Mouse (Mus musculus) E14TG2a.4 (cell line): ENCODE data around the gene Rnd1.

Source experiments
- H3K27me3 ChIP-seq: 2 replicates; pipeline ENCODE4 v1.6.1; 2014; ENCODE audit warnings: low read length, control low read depth; ENCODE audit not compliant: insufficient read depth
- H3K36me3 ChIP-seq: 2 replicates; pipeline ENCODE4 v1.6.1; 2014; ENCODE audit warnings: low read length, control low read depth; ENCODE audit not compliant: insufficient read depth
- H3K4me1 ChIP-seq: replicated peaks from 2 replicates; pipeline ENCODE4 v1.6.1; 2014; ENCODE audit warnings: low read depth, low read length, control low read depth
- H3K4me3 ChIP-seq: replicated peaks from 2 replicates; pipeline ENCODE4 v1.5.1; 2014; ENCODE audit warnings: mild to moderate bottlenecking, low read length
- H3K9me3 ChIP-seq: 2 replicates; pipeline ENCODE4 v1.6.1; 2014; ENCODE audit warnings: low read length, control low read depth
- CTCF ChIP-seq: conservative IDR thresholded peaks from 2 replicates; pipeline ENCODE4 v1.5.1; 2014; ENCODE audit warnings: low read length
- NANOG ChIP-seq: IDR thresholded peaks from 2 replicates; pipeline ENCODE4 v1.6.1; 2014; ENCODE audit warnings: borderline replicate concordance, low read length, mixed read lengths
- POU5F1 ChIP-seq: IDR thresholded peaks from 2 replicates; pipeline ENCODE4 v1.6.1; 2014; ENCODE audit warnings: low read length, borderline replicate concordance

Gene Rnd1

DNA sequence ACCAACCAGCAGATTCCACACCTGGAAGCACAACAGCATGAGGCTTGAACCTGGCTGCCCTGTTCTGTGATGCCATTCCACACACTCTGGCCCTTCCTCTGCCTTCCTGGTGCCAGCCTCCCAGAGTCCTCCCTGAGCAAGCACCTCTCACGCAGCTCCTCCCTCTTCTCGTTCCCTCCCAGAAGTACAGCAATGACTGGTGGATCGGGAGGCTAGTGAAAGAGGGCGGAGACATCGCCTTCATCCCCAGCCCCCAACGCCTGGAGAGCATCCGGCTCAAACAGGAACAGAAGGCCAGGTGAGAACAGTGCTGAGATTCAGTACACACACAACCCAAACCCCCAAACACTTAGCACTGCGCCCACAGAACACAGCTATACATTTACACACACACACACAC, 37.1 kb downstream of the Rnd1 start:
- TF ChIP-seq NANOG: no peak
- no peak for TF ChIP-seq POU5F1
- no peak for TF ChIP-seq CTCF
- peaks cover 45% of the 10 kb centered on the region for H3K36me3 ChIP-seq
- peak overlapping the region; percentile 1; the same call in 1 of the 2 replicates for H3K4me3 ChIP-seq
- H3K9me3 ChIP-seq: no peaks in the 10 kb centered on the region
- H3K27me3 ChIP-seq: peaks cover 16% of the 10 kb centered on the region
- peaks cover 95% of the 10 kb centered on the region for H3K4me1 ChIP-seq

GRCm38 (mm10) chr15:98637155-98637554, 40.1 kb downstream of the Rnd1 start:
- peaks cover 91% of the 10 kb centered on the region for H3K4me1 ChIP-seq
- H3K36me3 ChIP-seq: peaks cover 16% of the 10 kb centered on the region
- TF ChIP-seq CTCF (no peak), POU5F1 (no peak), NANOG (no peak)
- no peaks in the 10 kb centered on the region for H3K9me3 ChIP-seq
- peak overlapping the region; percentile 76 for H3K4me3 ChIP-seq
- H3K27me3 ChIP-seq: peaks cover 39% of the 10 kb centered on the region

DNA sequence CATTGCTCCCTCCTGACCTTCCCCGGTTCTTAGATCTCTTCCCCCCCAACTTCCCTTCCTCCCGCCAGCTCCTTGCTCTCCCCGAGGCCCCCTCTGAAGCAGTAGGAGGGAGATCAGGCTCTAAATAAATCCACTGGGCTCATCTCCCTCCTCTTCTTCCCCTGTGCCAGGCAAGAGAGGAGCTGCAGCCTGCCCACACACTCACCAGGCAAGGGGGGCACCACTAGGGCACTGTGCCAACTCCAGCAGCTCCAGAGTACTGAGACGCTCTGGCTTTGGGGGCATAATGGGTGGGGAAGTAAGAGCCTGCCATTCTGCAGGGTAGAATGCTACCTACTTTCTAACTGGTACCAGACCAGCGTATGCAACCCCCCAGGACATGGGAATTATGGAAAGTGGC, 40.7 kb downstream of the Rnd1 start:
- H3K4me1 ChIP-seq: peaks cover 91% of the 10 kb centered on the region
- H3K9me3 ChIP-seq: no peaks in the 10 kb centered on the region
- peak overlapping the region; percentile 76 for H3K4me3 ChIP-seq
- peaks cover 44% of the 10 kb centered on the region for H3K27me3 ChIP-seq
- H3K36me3 ChIP-seq: peaks cover 10% of the 10 kb centered on the region
- no peak for TF ChIP-seq NANOG
- TF ChIP-seq CTCF: no peak
- TF ChIP-seq POU5F1: no peak

DNA sequence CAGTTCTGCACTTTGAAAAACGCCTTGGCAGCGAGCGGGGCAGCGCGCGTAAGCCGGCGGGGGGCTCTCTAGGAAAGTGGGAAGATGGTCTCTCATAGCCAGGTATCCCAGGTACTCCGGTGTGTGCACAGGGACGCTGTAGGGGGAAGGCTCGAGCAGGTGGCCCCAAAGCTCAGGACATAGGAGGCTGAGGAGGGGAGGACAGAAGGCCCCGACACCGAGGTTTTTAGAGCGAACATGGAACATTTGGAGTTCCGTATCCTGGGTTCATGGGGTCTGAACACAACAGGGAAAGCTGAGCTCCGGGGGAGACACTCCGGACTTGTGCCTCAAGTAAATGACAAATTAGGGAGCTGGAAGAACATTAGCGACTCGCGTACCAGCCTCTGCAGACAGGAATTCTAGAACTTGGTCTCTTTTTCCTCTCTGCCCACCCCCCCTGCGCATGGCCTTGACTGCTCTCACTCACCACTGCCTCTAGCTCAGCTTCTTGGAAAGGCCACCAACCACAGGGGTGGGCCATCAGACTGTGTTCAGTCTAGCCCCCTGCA, 41.9 kb downstream of the Rnd1 start:
- H3K9me3 ChIP-seq: no peaks in the 10 kb centered on the region
- TF ChIP-seq CTCF: no peak
- TF ChIP-seq NANOG: no peak
- no peak for TF ChIP-seq POU5F1
- H3K4me1 ChIP-seq: peaks cover 90% of the 10 kb centered on the region
- no peaks in the 10 kb centered on the region; the same call in 1 of the 2 replicates for H3K36me3 ChIP-seq
- peak overlapping the region; percentile 76 for H3K4me3 ChIP-seq
- H3K27me3 ChIP-seq: peaks cover 53% of the 10 kb centered on the region

DNA sequence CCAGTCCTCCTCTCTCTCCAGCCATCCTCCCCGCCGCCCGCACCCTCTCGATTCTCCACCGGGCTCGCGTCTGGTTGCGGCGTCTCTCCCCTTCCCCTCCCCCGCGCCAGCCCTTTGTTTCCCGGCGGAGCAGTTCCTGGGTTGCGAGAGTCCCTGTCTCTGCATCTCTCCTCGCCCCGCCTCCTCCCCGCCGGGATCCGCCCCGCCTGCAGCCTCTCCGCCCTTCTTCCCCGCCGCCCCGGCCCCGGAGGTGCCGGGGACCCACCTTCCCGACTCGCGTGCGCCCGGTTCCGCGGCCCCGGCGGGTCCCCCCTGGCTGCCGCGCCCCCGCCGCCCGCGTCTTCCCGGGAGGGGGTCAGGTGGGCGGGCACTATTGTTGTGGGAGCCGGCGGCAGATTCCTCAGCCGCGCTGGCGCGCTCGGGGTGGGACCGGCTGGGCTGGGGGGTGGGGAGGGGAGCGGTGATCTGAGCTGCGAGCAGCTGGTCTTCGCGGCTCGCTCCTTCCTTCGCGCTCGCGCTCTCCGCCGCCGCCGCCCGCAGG, 42.6 kb downstream of the Rnd1 start:
- H3K27me3 ChIP-seq: peaks cover 59% of the 10 kb centered on the region
- H3K4me1 ChIP-seq: peaks cover 90% of the 10 kb centered on the region
- H3K4me3 ChIP-seq: peak overlapping the region; percentile 87
- TF ChIP-seq POU5F1: no peak
- no peak for TF ChIP-seq NANOG
- TF ChIP-seq CTCF: no peak
- H3K9me3 ChIP-seq: no peaks in the 10 kb centered on the region
- no peaks in the 10 kb centered on the region; the same call in 1 of the 2 replicates for H3K36me3 ChIP-seq

GRCm38 (mm10) chr15:98633822-98634470, 43.3 kb downstream of the Rnd1 start:
- TF ChIP-seq POU5F1 (no peak), NANOG (no peak), CTCF (no peak)

GRCm38 (mm10) chr15:98632921-98633320, 44.3 kb downstream of the Rnd1 start:
- peaks cover 90% of the 10 kb centered on the region for H3K4me1 ChIP-seq
- TF ChIP-seq NANOG (no peak), POU5F1 (no peak), CTCF (no peak)
- H3K4me3 ChIP-seq: peak overlapping the region; percentile 87
- no peaks in the 10 kb centered on the region for H3K36me3 ChIP-seq
- no peaks in the 10 kb centered on the region for H3K9me3 ChIP-seq
- peaks cover 75% of the 10 kb centered on the region for H3K27me3 ChIP-seq

More at GRCm38 (mm10) chr15:98633822-98634470, 43.3 kb downstream of the Rnd1 start:
- peaks cover 66% of the 10 kb centered on the region for H3K27me3 ChIP-seq
- no peaks in the 10 kb centered on the region for H3K9me3 ChIP-seq
- H3K36me3 ChIP-seq: no peaks in the 10 kb centered on the region
- peaks cover 90% of the 10 kb centered on the region for H3K4me1 ChIP-seq
- H3K4me3 ChIP-seq: peak overlapping the region; percentile 87

DNA sequence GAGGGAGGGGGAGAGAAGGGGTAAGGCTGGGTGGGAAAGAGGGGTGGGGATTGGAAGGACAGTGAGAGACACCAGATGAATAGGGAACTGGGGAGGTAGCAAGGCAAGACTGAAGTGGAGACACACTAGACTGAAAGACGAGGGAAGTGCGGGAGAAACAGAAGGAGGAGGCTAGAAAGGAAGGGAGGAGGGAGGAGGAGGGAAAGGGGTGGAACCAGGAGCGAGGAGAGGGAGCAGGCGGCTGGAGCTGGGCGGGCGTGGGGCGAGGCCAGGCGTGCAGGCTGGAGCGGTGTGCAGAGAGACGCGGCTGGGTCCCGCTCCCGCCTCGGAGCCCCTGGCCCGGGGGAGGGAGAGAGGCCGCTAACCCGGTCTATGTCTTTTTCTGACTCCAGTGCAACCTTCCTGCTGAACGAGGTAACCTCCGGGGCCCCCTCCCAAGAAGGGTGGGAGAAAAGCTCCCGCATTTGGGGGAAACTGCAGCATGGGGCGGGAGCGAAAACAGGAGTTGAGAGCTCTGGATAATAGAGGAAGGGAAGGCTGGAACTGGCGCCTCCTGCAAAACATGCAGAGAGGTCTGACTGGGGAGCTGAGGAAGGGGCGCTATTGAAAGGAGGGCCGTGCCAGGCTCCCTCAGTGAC, 45.0 kb downstream of the Rnd1 start:
- Histone ChIP-seq H3K9me3 (no peaks in the 10 kb centered on the region), H3K4me1 (peaks cover 90% of the 10 kb centered on the region), H3K27me3 (peaks cover 75% of the 10 kb centered on the region), H3K4me3 (peak overlapping the region; percentile 87), H3K36me3 (no peaks in the 10 kb centered on the region)
- TF ChIP-seq CTCF (no peak), NANOG (no peak)

- no peak for TF ChIP-seq NANOG
- peak; percentile 98 for TF ChIP-seq CTCF
- Histone ChIP-seq H3K4me1 (peaks cover 90% of the 10 kb centered on the region), H3K9me3 (no peaks in the 10 kb centered on the region), H3K36me3 (no peaks in the 10 kb centered on the region), H3K4me3 (peak overlapping the region; percentile 87), H3K27me3 (peaks cover 73% of the 10 kb centered on the region)
Observed at GRCm38 (mm10) chr15:98631493-98631892, 45.8 kb downstream of the Rnd1 start.
